Mouse (Mus musculus) CD4-positive helper T cell, adult 2 months (primary cell): ENCODE measurements around the gene Ddit4l.
"Not testable (repeated sequence)": the region's sequence is repeated elsewhere in the genome, so short reads cannot be mapped to it uniquely, and the experiment has no call there.

Experiments
- DNase-seq: peaks from one replicate; pipeline ENCODE4 v3.0.0-alpha.2; 2012; ENCODE audit warnings: low read depth, missing footprints, low spot score

The Ddit4l gene

DNA sequence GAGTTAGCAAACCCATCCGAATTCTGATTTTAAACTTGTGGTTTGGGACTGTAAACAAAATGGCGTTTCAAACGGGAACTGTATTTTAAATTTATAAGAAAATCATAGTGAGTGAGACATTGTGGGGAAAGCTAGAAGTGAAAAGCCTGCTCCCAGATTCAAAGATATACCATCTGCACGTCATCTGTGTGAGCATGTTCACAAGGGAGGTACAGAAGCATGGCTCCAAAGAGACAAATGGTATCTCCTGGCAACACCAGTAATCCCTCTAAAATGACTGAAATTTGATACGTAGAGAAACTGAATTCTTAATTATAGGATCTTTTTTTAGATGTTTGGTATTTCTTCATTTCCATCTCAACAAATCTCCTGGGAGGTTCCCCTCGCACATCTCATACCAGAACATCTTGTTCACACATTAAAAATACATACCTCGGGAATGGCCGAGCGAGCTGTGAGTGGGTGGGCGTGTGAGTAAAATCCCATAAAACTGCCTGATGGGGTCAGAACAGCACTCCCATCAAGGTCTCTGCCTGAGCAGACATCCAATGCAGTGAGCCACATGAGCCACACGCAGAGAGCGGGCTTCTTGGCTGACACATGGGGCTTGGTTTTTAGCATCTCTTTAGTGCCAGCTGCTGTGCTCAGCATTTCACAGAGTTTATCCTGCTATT, 26.2 kb downstream of the Ddit4l start:
- no peak for DNase-seq

DNA sequence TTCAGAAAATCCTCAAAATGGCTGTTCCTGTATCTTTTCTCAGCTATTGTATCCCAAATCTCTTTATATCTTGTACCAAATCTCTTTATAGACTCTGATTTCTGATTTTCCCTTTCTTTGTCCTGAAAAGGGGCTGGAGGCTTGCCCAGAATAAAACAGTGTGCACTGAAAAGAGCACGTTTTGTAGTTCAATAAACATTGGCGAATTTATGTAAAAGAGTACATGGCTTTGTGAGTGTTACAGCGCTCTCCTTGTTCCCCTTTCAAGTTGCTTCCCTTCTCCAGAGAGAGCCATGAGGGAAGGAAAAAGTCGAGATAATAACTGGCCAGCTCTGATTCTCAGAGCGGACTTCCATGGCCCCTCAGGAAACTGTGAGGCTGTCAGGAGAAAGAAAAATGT, 27.7 kb downstream of the Ddit4l start:
- no peak for DNase-seq

DNA sequence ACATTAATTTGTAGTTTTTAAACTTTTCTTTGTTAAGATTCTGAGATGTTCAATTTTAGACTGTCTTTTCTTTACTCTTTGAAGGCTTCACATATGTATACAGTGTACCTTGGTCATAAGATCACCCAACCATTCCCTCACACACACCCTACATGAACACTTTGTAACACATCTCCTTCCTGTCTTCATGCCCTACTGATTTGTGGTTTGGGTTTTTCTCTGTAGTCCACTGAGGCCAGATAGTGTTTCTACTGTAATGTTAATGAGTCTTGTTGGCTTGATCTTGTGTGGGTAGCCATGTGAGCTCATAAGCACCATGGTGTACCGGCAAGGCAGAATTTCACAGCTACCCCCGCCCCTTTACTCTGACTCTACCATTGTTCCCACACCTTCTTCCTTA, 31.4 kb downstream of the Ddit4l start:
- no peak for DNase-seq

DNA sequence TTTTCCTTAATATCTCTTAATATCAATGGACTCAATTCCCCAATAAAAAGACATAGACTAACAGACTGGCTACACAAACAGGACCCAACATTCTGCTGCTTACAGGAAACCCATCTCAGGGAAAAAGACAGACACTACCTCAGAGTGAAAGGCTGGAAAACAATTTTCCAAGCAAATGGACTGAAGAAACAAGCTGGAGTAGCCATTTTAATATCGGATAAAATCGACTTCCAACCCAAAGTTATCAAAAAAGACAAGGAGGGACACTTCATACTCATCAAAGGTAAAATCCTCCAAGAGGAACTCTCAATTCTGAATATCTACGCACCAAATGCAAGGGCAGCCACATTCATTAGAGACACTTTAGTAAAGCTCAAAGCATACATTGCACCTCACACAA, 49.8 kb downstream of the Ddit4l start, which contains the start of gene Gm21962:
Gm21962 (plus strand) TSS at position 301 of the 400 bp plus-strand sequence.
- DNase-seq = not testable (repeated sequence)
